Mouse (Mus musculus) activated CD4-positive, CD25-positive, alpha-beta regulatory T cell, adult 4 months (primary cell): ENCODE measurements around the gene Snx33. TPM values are rescaled to one million over a fixed set of nuclear protein-coding genes. Genes with fewer than 3 reads are reported as not detected.
A peak's percentile ranks its signal among the peaks of the same experiment; 100 is the strongest.
"Not testable (repeated sequence)": the region's sequence is repeated elsewhere in the genome, so short reads cannot be mapped to it uniquely, and the experiment has no call there.

Source experiments
- ATAC-seq: one replicate; pipeline ENCODE4 v1.8.0; 2017
- polyA plus RNA-seq, 2 experiments: library from polyadenylated mRNA; unstranded; fragments of 100-300 nt; shearing (Covaris generic); gene quantifications; one replicate each; pipeline ENCODE4 v1.2.1; 2017

Snx33 gene
- polyA plus RNA-seq: 1 to 10 TPM; 3.1 to 5.2 TPM

GRCm38 (mm10) chr9:56928041-56928811 is at the start of gene Snx33:
Gene Snx33 (minus strand): TSS chr9:56928371.
- ATAC-seq: peak; percentile 62

DNA sequence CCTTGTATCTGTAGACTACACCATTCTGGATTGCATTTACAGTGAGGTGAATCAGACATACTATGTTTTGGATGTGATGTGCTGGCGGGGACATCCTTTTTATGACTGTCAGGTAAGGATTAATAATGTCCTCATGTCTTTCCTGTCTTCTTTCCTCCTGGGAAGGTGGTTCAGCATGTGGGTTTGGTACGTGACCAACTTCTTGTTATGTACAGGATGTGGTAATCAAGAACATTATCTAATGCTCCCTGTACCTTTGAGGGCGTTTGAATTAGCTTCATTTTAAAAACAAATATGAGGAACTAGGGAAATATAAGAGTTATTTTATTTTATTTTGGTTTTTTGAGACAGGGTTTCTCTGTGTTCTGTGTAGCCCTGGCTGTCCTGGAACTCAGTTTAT is 47.0 kb upstream of the Snx33 start:
- ATAC-seq: peak; percentile 68

GRCm38 (mm10) chr9:56973960-56974524 is 45.9 kb upstream of the Snx33 start:
- ATAC-seq: no peak

- ATAC-seq: no peak
Observed at GRCm38 (mm10) chr9:56970158-56970557, 42.0 kb upstream of the Snx33 start.

- no peak for ATAC-seq
Observed at GRCm38 (mm10) chr9:56961591-56961990, 33.4 kb upstream of the Snx33 start.

DNA sequence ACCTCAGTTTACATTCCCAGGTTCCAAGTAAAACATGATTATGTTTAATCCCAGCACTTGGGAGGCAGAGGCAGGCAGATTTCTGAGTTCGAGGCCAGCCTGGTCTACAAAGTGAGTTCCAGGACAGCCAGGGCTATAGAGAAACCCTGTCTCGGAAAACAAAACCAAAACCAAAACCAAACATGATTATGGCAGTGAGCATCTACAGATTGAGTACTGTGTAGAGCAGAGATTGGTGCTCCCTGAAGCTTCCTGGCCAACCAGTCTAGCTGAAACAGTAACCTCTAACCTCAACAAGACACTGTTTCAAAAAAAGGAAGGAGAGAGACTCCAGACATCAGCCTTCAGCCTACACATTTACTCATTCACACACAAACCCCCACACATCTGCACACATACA is 30.5 kb upstream of the Snx33 start:
- ATAC-seq: peak; percentile 49

- no peak for ATAC-seq
Observed at GRCm38 (mm10) chr9:56956966-56957675, 28.9 kb upstream of the Snx33 start.

GRCm38 (mm10) chr9:56953562-56953961 is 25.4 kb upstream of the Snx33 start:
- no peak for ATAC-seq

GRCm38 (mm10) chr9:56950414-56951400 is 22.5 kb upstream of the Snx33 start, which contains the start of gene Snupn:
Gene Snupn (plus strand): TSS chr9:56950878.
- ATAC-seq: peak; percentile 100

DNA sequence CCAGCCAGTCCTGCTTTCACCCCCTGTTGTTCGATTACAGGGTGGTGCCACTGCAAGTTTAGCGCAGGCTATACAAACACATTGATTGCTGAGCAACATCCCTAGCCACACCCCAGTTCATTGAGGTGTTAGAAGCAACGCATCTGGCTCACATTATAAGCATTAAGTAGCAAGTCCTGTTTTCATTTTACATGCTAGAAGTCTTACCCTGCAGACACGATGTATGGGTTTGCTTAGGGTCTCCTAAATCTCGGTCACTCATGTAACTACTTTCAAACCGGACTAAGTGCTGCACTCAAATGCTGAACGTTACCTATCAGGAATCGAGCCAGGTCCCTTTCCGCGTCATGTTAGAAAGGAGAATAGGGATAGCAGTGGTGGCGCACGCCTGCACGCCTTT is 21.6 kb upstream of the Snx33 start:
- ATAC-seq: no peak

DNA sequence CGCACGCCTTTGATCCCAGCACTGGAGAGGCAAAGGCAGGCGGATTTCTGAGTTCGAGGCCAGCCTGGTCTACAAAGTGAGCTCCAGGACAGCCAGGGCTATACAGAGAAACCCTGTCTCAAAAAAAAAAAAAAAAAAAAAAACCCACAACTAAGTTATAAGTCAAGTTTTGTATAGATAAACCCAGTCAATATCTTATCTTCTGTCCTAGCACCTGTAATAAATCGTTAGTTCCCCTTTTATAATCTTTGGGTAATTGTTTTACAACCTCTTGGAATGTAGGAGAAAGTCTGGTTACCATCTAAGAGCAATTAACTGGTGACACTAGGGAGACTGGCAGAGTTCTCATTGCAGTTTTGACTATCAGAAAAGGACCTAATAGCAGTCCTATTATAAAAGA is 20.5 kb upstream of the Snx33 start:
- not testable (repeated sequence) for ATAC-seq

GRCm38 (mm10) chr9:56947481-56947880 is 19.3 kb upstream of the Snx33 start:
- not testable (repeated sequence) for ATAC-seq

DNA sequence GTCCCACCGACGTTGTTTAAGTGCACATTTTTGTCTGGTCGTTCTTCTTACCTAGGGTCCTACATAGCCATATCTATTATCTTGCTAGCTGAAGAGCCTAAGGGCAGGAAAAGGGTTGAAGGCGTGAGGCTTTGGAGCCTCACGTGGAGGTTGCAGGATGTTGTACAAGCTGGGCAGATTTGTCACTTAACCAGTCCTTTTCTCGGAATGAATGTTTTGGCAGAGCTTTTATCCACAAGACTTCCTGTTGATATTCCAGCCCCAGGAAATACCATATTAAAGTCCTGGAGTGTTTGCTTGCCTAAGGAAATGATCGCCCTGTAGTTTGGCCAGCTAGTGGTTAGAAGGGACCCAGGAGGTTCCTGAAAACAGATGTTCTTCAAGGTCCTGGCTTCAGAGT is 10.2 kb upstream of the Snx33 start:
- no peak for ATAC-seq

DNA sequence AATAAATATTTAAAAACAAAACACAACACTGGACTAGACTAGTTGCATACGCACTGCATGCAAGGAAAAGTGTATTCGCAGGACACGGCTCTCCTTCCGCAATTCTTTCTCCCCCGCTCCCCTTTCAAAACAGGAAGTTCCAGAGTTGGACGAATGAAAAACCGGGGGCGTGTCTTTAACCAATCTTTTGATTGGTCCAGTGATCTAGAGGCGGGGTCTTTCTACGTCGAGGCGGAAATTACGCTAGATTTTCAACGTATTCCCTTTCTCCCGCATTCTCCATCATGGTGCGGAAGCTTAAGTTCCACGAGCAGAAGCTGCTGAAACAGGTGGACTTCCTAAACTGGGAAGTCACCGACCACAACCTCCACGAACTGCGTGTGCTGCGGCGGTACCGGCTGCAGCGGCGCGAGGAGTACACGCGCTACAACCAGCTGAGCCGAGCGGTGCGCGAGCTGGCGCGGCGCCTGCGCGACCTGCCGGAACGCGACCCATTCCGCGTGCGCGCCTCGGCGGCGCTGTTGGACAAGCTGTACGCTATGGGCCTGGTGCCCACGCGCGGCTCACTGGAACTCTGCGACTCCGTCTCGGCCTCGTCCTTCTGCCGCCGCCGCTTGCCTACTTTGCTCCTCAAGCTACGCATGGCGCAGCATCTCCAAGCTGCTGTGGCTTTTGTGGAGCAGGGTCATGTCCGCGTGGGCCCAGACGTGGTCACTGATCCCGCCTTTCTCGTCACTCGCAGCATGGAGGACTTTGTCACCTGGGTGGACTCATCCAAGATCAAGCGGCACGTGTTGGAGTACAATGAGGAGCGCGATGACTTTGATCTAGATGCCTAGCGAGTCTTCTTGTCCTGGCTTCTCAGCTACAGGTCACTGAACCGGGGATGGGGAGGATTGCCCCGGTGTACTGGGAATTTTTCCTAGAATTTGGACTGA is 9.3 kb upstream of the Snx33 start, which contains the start of gene Imp3:
TSS of gene Imp3 (plus strand) at position 253 of the 938 bp plus-strand sequence.
- ATAC-seq: peak; percentile 92

DNA sequence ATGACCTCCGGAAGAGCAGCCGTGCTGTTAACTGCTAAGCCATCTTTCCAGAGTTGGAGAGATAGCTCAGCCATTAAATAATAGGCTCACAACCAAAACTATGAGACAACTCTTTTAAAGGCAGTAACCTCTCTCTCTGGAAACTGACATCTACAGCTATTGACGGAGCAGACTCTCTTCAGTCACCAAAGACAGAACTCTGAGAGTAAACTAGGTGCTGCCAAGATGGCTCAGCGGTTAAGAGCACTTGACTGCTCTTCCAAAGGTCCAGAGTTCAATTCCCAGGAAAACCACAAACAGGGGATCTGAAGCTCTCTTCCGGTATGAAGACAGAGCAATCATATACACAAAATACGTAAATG is 8.7 kb upstream of the Snx33 start:
- no peak for ATAC-seq

GRCm38 (mm10) chr9:56930556-56930955 is 2.4 kb upstream of the Snx33 start:
- ATAC-seq: no peak

- ATAC-seq: no peak
Observed at GRCm38 (mm10) chr9:56929496-56929895, 1.3 kb upstream of the Snx33 start.

DNA sequence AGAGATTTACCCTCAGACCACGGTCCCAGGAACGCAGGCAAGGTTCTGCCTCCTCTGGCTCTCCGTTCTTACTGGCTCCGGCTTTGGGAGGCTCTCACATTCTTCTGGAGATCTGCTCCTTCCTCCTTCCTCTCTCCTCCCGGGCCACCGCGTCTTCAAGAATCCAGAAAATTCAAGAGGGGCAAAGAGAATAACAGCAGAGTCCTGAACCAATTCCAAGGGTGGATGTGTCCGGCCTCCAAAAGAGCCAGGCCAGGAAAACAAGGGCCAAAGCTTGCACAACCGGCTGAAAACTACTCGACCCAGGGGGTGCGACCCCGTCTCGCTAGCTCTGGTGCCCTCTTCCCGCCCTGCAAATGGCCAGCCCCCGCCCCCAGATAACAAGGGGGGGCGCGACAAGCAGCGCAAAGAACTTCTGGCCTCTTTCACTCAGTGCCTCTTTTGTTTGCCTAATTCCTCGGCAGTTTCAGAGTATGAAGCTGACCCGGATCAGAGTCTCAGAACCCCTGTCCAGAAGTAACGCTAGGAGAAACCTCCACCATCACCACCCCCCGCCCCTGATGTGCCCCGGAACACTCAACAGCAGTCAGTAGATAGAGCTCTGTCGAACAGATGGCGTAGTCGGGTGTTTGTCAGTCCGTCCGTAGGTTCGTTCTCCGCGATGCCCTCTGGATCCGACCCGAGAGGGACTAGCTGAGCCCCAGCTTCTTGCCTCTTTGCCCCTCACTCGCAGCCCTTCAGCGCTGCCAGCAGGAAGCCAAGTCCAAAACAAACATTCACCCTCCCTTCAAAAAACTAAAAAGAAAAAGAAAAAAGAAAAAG is 769 bp downstream of the Snx33 start:
- ATAC-seq: peak; percentile 30

DNA sequence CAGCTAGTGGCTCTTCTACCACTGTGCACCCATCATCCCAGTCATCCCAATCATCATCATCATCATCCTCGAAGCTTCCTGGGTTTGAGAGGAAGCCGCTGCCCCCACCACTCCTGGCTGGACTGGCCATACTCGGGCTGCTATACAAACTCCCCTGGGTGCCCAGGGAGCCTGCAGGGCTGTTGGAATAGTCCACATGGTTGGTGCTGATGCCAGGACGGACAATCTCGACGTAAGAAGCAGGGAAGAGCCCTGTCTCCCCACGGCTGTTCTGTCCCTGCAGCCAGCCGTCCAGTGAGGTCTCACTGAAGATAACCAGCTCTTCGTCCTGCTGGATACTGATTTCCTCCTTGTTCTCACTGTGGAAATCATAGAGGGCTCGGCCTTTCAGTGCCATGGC is 1.8 kb downstream of the Snx33 start:
- no peak for ATAC-seq

- ATAC-seq: no peak
Observed at GRCm38 (mm10) chr9:56926025-56926360, 2.2 kb downstream of the Snx33 start.
